Mouse (Mus musculus): Measurements from ENCODE around the gene Fam131b. TPM values are rescaled to one million over a fixed set of nuclear protein-coding genes. Genes with fewer than 3 reads are reported as not detected.

The Fam131b gene
- total RNA-seq, 2 experiments from 2014 or later = 1.2 to 1.6 TPM

Other genes with a start within 250 kb of the Fam131b start
- gene Tas2r139, start 183.7 kb downstream of the Fam131b start, total RNA-seq (2021) = not detected
- not detected for gene Tas2r144, start 109.3 kb downstream of the Fam131b start, total RNA-seq (2021)
- 10 to 100 TPM; 29.3 to 32.6 TPM for gene Gstk1, start 78.7 kb downstream of the Fam131b start, total RNA-seq (2021)
- not detected for gene Tmem139, start 62.7 kb downstream of the Fam131b start, total RNA-seq (2021)
- 10 to 100 TPM; 19.6 to 31.8 TPM for gene Casp2, start 59.7 kb downstream of the Fam131b start, total RNA-seq (2021)
- 1 to 10 TPM; 1.3 to 1.9 TPM for gene Clcn1, start 38.0 kb downstream of the Fam131b start, total RNA-seq (2021)
- gene Zyx, start 25.0 kb upstream of the Fam131b start, total RNA-seq (2021) = 100 to 1,000 TPM; 104 to 121 TPM
- gene Epha1, start 48.6 kb upstream of the Fam131b start, total RNA-seq (2021) = under 1 TPM; 0.60 to 0.72 TPM
- not detected for gene Tas2r143, start 75.6 kb upstream of the Fam131b start, total RNA-seq (2021)
- gene Tas2r135, start 80.8 kb upstream of the Fam131b start, total RNA-seq (2021) = under 1 TPM; 0.25 to 0.31 TPM
- gene Tas2r126, start 109.9 kb upstream of the Fam131b start, total RNA-seq (2021) = not detected
- not detected for gene Olfr458, start 140.6 kb upstream of the Fam131b start, total RNA-seq (2021)
- not detected for gene Olfr457, start 151.7 kb upstream of the Fam131b start, total RNA-seq (2021)
- not detected for gene Olfr456, start 162.6 kb upstream of the Fam131b start, total RNA-seq (2021)
- not detected for gene Olfr455, start 222.9 kb upstream of the Fam131b start, total RNA-seq (2021)